Mouse (Mus musculus) liver, embryonic 12.5 days (tissue): Measurements from ENCODE around the gene Teddm3. TPM values are rescaled to one million over a fixed set of nuclear protein-coding genes. Genes with fewer than 3 reads are reported as not detected.
"Not testable (repeated sequence)": the region's sequence is repeated elsewhere in the genome, so short reads cannot be mapped to it uniquely, and the experiment has no call there.

Experiments
- ATAC-seq: fragments of 200-750 bp; cut with Nextera tagmentation; 2 replicates; pipeline ENCODE4 v1.8.0; 2017; ENCODE audit warnings: moderate number of reproducible peaks, mild to moderate bottlenecking, moderate library complexity
- H3K27ac ChIP-seq: fragments of 300-500 bp; sonication (generic); 2 replicates; pipeline ENCODE4 v1.5.1; 2016; ENCODE audit warnings: mild to moderate bottlenecking
- H3K27me3 ChIP-seq: fragments of 300-500 bp; sonication (generic); replicated peaks from 2 replicates; pipeline ENCODE4 v1.6.1; 2016; ENCODE audit warnings: mild to moderate bottlenecking, moderate library complexity
- H3K36me3 ChIP-seq: fragments of 300-500 bp; sonication (generic); 2 replicates; pipeline ENCODE4 v1.6.1; 2016; ENCODE audit warnings: mild to moderate bottlenecking, moderate library complexity
- H3K4me1 ChIP-seq: fragments of 300-500 bp; sonication (generic); 2 replicates; pipeline ENCODE4 v1.6.1; 2016
- H3K4me2 ChIP-seq: fragments of 300-500 bp; sonication (generic); 2 replicates; pipeline ENCODE4 v1.6.1; 2016; ENCODE audit warnings: mild to moderate bottlenecking, moderate library complexity
- H3K4me3 ChIP-seq: fragments of 300-500 bp; sonication (generic); 2 replicates; pipeline ENCODE4 v1.5.1; 2016; ENCODE audit warnings: mild to moderate bottlenecking, moderate library complexity
- H3K9ac ChIP-seq: fragments of 300-500 bp; sonication (generic); 2 replicates; pipeline ENCODE4 v1.6.1; 2016; ENCODE audit warnings: mild to moderate bottlenecking, moderate library complexity
- H3K9me3 ChIP-seq: fragments of 300-500 bp; sonication (generic); replicated peaks from 2 replicates; pipeline ENCODE4 v1.6.1; 2016; ENCODE audit warnings: mild to moderate bottlenecking, moderate library complexity
- WGBS: fragments of 180-500 bp; shearing (Covaris S2); methylation state at CpG from one replicate; pipeline ENCODE4 v1.1.7; 2016; ENCODE audit not compliant: insufficient replicate concordance; 5-methylcytosine and 5-hydroxymethylcytosine counted together
- polyA plus RNA-seq: library from polyadenylated mRNA; unstranded; fragments of >200 nt; fragmentation: Nextera tagmentation; extraction: Ambion mirVana; gene quantifications from 2 replicates; pipeline ENCODE4 v1.2.1, GENCODE M21; 2016

The Teddm3 gene
- polyA plus RNA-seq, 1 experiment from 2014 or later = not detected

- no peak overlapping the region for H3K27ac ChIP-seq
- 43% methylated on average over 7 of the region's 7 CpGs for WGBS
- H3K9ac ChIP-seq = no peak overlapping the region
- H3K36me3 ChIP-seq = no peaks in the 10 kb centered on the region
- no peak for ATAC-seq
- H3K27me3 ChIP-seq = no peaks in the 10 kb centered on the region
- H3K4me3 ChIP-seq = no peak overlapping the region
- H3K4me1 ChIP-seq = no peaks in the 10 kb centered on the region
- no peaks in the 10 kb centered on the region for H3K9me3 ChIP-seq
- no peak overlapping the region for H3K4me2 ChIP-seq
Measured at GRCm38 (mm10) chr16:21187568-21187967, 33.8 kb upstream of the Teddm3 start.

GRCm38 (mm10) chr16:21184697-21185096 is 30.9 kb upstream of the Teddm3 start:
- H3K9me3 ChIP-seq = no peaks in the 10 kb centered on the region
- no peak overlapping the region for H3K4me3 ChIP-seq
- no peaks in the 10 kb centered on the region for H3K27me3 ChIP-seq
- no peak for ATAC-seq
- H3K9ac ChIP-seq = no peak overlapping the region
- no peak overlapping the region for H3K27ac ChIP-seq
- no peaks in the 10 kb centered on the region for H3K36me3 ChIP-seq
- H3K4me2 ChIP-seq = no peak overlapping the region
- H3K4me1 ChIP-seq = no peaks in the 10 kb centered on the region

GRCm38 (mm10) chr16:21182108-21182507 is 28.3 kb upstream of the Teddm3 start:
- ATAC-seq = no peak
- Histone ChIP-seq H3K27me3 (no peaks in the 10 kb centered on the region), H3K27ac (no peak overlapping the region), H3K4me1 (no peaks in the 10 kb centered on the region), H3K9me3 (no peaks in the 10 kb centered on the region), H3K4me2 (no peak overlapping the region), H3K4me3 (no peak overlapping the region), H3K9ac (no peak overlapping the region), H3K36me3 (no peaks in the 10 kb centered on the region)
- 35% methylated on average over 1 of the region's 1 CpGs for WGBS

- no peaks in the 10 kb centered on the region; the same call in 1 of the 2 replicates for H3K9me3 ChIP-seq
- no peak overlapping the region for H3K4me2 ChIP-seq
- H3K27ac ChIP-seq = no peak overlapping the region
- no peaks in the 10 kb centered on the region for H3K27me3 ChIP-seq
- no peak overlapping the region for H3K9ac ChIP-seq
- H3K36me3 ChIP-seq = no peaks in the 10 kb centered on the region
- ATAC-seq = no peak
- WGBS = no CpG with 5 or more reads among the region's 1 CpGs
- no peak overlapping the region for H3K4me3 ChIP-seq
- H3K4me1 ChIP-seq = no peaks in the 10 kb centered on the region
Measured at GRCm38 (mm10) chr16:21175236-21175635, 21.4 kb upstream of the Teddm3 start.

GRCm38 (mm10) chr16:21168730-21169129 is 14.9 kb upstream of the Teddm3 start:
- Histone ChIP-seq H3K4me3 (no peak overlapping the region), H3K27ac (no peak overlapping the region), H3K4me2 (no peak overlapping the region), H3K27me3 (no peaks in the 10 kb centered on the region), H3K4me1 (no peaks in the 10 kb centered on the region), H3K36me3 (no peaks in the 10 kb centered on the region), H3K9ac (no peak overlapping the region), H3K9me3 (no peaks in the 10 kb centered on the region; the same call in 1 of the 2 replicates)
- no peak for ATAC-seq
- WGBS = 80% methylated on average over 13 of the region's 13 CpGs

GRCm38 (mm10) chr16:21165343-21166220 is 11.8 kb upstream of the Teddm3 start:
- H3K4me1 ChIP-seq, H3K4me2 ChIP-seq, H3K4me3 ChIP-seq, H3K27me3 ChIP-seq, H3K36me3 ChIP-seq, ATAC-seq, H3K27ac ChIP-seq, H3K9me3 ChIP-seq, H3K9ac ChIP-seq: not testable (repeated sequence)
- WGBS = 15% methylated on average over 18 of the region's 19 CpGs

GRCm38 (mm10) chr16:21163423-21163822 is 9.6 kb upstream of the Teddm3 start:
- not testable (repeated sequence) for H3K9ac ChIP-seq, H3K27ac ChIP-seq, H3K4me2 ChIP-seq, H3K27me3 ChIP-seq, H3K4me1 ChIP-seq, H3K4me3 ChIP-seq, H3K9me3 ChIP-seq, ATAC-seq, H3K36me3 ChIP-seq
- WGBS = 52% methylated on average over 3 of the region's 3 CpGs

GRCm38 (mm10) chr16:21159226-21159625 is 5.4 kb upstream of the Teddm3 start:
- not testable (repeated sequence) for H3K36me3 ChIP-seq, H3K9me3 ChIP-seq, H3K27ac ChIP-seq, H3K4me2 ChIP-seq, H3K4me1 ChIP-seq, H3K27me3 ChIP-seq, H3K9ac ChIP-seq, H3K4me3 ChIP-seq, ATAC-seq
- WGBS = 64% methylated on average over 1 of the region's 1 CpGs

- not testable (repeated sequence) for H3K4me2 ChIP-seq, H3K36me3 ChIP-seq, H3K9me3 ChIP-seq, H3K4me1 ChIP-seq, H3K27me3 ChIP-seq, H3K27ac ChIP-seq, H3K9ac ChIP-seq, ATAC-seq, H3K4me3 ChIP-seq
Measured at GRCm38 (mm10) chr16:21156261-21156660, 2.5 kb upstream of the Teddm3 start.

- H3K4me3 ChIP-seq = no peak overlapping the region
- no peak overlapping the region for H3K27ac ChIP-seq
- no peak overlapping the region for H3K4me2 ChIP-seq
- 63% methylated on average over 4 of the region's 4 CpGs for WGBS
- H3K4me1 ChIP-seq = no peaks in the 10 kb centered on the region
- no peak for ATAC-seq
- no peaks in the 10 kb centered on the region for H3K27me3 ChIP-seq
- no peaks in the 10 kb centered on the region for H3K36me3 ChIP-seq
- H3K9me3 ChIP-seq = no peaks in the 10 kb centered on the region
- no peak overlapping the region for H3K9ac ChIP-seq
Measured at GRCm38 (mm10) chr16:21151564-21152361, 2.0 kb downstream of the Teddm3 start.

- H3K9ac ChIP-seq = no peak overlapping the region
- no peak overlapping the region for H3K4me3 ChIP-seq
- H3K4me1 ChIP-seq = no peaks in the 10 kb centered on the region
- no peak overlapping the region for H3K27ac ChIP-seq
- H3K4me2 ChIP-seq = no peak overlapping the region
- H3K36me3 ChIP-seq = no peaks in the 10 kb centered on the region
- H3K27me3 ChIP-seq = no peaks in the 10 kb centered on the region
- ATAC-seq = no peak
- no peaks in the 10 kb centered on the region for H3K9me3 ChIP-seq
Measured at GRCm38 (mm10) chr16:21149896-21150295, 3.9 kb downstream of the Teddm3 start.

- H3K9ac ChIP-seq, H3K9me3 ChIP-seq, H3K36me3 ChIP-seq, H3K4me1 ChIP-seq, H3K4me2 ChIP-seq, H3K27ac ChIP-seq, H3K27me3 ChIP-seq, ATAC-seq, H3K4me3 ChIP-seq: not testable (repeated sequence)
- 75% methylated on average over 1 of the region's 1 CpGs for WGBS
Measured at GRCm38 (mm10) chr16:21148451-21148850, 5.3 kb downstream of the Teddm3 start.
